Mouse (Mus musculus) ovary, postnatal 14 days (tissue): ENCODE measurements at regions not wholly inside any gene's neighbourhood (a gene's known extent, or its start where the extent isn't known, plus 50 kb on each side); places are given as distances from the start of the nearest gene placed in this dataset.
A peak's percentile ranks its signal among the peaks of the same experiment; 100 is the strongest.

ENCODE experiments used
- DNase-seq: peaks from one replicate; pipeline ENCODE4 v3.0.0; 2022; ENCODE audit warnings: low spot score

DNA sequence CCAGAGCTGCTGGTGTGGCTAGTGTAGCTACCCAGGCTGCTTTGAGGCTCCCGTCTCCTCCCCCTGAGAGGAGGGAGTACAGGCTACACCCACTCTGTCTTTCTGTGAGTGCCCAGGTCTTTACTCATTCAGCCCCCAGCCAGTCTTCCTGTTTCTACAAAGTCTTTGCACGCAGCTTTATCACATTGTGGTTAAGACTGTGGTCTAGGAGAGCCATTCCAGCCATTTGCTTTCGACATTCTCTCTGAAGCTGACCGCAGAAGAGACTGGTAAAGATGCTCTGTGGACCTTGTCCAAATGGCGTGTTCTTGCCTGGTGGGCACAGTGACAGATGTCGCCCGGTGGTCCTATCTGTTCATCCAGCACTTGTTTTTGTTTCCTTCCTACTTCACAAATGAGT is 62.0 kb downstream of the Tpra1 start:
- no peak for DNase-seq

DNA sequence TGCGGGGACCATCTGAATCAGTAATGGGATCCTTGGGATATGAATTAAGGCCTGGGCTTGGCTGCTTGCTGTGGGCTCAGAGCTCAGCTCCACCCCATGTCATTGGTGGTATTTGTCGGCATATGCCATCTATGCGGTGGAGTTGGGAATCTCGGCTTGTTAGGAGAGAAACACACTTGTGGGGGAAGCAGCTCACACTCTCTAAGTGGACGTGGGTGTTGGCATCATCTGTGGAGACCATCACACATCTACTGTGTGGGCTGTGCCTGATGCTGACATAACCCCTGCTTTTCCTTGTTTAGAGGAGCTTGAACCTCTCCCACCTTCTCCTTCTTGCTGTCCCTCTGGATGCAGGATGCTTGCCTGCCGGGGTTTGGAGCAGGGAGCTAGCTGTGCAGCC is 62.9 kb downstream of the Tpra1 start:
- no peak for DNase-seq

DNA sequence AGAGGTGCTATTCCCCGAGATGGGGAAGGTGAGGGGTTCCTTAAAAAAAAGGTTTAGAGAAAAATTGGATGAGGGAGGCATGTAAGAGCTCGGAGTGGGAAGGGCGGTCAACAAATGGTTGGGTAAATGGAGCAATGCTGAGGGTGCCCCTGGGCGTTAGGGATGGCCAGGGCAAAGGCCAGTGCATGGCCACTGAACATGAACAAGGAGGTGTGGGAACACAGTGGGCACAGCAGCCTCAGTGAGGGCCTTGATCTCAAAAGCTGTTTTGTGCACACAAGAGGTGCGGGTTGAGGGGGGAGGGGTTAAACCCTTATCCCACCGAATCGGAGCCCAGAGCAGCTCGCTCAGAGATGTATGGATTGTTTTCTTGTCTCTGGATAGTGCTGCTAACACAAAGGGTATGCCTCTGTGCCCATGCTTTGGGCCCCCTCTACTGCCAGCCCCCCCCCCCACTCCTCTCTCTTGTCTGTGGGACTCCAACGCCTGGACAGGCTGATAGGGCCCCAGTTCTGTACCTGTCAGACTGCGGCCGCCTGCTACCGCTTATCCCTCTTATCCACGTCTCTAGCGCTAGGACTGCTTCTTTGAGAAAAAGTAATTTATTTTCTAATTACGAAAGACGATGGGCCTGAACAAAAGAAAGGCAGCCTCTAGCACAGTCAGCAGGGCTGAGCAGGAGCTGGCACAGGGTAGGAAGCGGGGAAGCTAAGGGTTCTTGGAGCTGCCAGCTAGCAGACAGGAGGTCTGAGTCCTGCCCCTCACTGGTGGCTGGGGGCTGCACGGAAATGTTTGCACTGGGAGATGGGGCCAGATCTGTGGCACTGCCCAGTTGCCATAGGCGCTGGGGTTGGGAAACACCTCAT is 63.5 kb downstream of the Tpra1 start:
- DNase-seq = no peak

DNA sequence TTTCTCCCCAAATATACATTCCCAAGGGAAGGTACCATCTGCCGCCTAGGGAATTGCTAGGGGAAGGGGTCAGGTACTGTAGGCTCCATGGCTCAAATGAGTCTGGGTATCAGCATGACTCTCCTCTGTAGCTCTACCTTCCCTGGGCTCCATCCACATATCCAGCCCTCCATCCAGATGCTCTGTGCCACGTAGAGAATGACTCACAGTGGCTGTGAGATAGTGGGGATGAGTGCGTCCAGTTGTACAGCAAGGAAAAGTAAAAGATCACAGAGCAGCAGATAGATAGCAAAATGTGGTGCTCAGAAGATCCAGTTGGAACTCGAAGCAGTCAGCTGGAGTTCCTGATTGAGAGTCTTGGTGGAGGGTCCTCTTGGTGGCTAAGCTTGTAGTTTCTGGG is 64.5 kb downstream of the Tpra1 start:
- DNase-seq = no peak

DNA sequence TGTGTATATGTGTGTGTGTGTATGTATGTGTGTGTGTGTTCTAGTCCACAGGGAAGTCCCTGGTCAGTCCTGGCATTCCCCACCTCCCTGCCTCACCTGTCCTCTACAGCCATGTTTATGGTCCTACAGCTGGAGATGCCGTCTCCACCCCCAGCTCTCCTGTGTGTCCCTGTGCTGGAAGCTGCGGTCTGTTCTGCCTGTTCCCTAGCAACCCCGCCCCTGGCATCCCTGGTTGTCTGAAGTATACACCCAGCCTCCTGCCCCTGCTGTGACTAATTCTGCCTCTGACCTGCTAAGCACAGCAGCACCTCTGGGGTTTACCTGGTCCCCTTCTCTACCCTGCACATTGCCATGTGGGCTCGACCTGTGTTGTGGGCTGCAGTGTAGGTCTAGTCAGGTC is 66.8 kb downstream of the Tpra1 start:
- no peak for DNase-seq

DNA sequence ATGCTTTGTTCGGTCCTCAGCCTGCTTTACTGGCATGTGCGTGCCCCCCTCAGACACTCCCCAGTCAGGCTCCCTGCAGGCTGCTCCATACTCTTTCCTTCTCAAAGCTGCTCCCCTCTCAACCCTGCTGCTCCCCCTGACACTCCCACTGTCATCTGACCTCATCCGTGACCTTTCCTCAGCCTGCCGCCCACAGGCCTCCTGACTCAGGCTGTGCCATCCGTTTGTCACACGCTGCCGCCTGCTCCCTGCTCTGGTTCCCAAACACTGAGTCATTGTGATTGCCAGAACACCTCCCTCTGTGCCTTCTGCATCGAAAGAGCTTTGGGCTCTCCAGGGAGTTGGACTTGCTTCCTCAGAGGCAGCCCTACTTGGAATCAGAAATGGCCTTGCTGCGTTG is 69.7 kb downstream of the Tpra1 start:
- DNase-seq = no peak

DNA sequence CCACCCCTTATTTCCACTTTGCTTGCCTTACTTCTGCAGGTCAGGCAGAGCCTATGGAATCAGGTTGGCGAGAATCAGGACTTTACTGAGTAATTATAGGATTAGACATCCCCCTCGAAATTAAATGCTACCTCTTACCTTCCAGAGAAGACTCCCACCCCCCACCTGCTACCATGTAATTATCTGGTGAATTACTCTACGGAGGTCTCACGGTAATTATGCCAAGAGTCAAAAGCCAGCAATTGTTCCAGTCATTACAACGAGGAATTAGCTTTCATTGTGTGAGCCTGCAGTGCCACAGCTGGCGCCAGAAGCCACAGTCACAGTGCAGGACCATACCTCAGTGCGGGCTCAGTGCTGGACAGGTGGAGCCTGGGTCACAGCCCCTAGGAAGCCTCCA is 72.4 kb downstream of the Tpra1 start:
- DNase-seq = no peak

DNA sequence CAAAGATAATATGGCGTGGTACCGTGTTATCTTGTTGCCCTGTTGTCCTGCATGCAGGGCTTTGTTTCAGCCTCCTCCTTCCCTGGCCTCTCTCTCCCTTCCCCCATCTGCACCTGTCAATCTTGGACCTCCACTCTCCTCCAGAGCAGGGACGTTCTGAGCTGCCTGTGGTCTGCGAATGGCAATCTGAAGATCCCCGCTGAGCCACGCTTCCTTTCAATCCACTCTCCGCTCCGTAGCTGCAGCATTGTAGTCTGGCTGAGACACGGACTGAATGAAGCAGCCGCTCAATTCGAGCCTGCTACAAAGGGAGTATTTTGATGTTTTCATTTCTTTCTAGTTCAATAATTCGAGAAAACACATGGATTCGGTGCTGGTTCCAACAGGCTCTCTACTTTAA is 74.5 kb downstream of the Tpra1 start:
- no peak for DNase-seq

DNA sequence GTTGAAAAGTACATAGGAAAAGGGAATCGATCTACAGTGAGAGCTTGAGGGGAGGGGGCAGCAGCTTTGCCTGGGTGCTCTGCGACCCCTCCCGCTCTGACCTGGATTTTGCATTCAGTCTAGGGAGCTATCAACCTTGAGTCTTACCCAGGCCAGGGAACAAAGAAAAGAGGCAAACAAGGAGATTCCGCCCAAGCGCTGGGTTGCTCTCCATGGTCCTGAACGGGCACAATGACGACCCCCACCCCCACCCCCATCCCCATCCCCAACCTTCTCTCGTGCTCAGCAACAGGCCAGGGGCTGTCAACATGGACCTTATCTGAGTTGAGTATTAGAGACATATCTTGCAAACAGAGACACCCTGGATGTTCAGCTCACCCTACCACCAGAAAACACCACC is 74.9 kb downstream of the Tpra1 start:
- no peak for DNase-seq

DNA sequence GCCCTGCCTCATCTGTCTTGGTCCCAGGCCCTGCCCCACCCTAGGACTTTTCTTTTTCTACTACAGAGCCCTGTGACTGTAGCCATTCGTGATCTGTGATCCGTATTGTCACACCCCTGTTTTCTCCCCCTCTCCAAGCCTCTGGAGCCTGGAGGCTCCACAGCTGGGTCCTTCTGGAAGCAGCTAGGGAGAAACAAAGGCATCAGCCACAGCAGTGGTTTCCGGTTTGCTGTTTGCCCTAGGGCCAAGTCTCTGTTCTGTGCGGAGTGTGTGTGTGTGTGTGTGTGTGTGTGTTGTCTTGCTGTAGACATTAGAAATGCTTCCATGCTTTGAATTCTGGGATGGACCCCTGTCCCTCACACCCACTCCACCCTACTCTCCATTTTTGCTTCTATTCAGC is 76.9 kb downstream of the Tpra1 start:
- DNase-seq = no peak

DNA sequence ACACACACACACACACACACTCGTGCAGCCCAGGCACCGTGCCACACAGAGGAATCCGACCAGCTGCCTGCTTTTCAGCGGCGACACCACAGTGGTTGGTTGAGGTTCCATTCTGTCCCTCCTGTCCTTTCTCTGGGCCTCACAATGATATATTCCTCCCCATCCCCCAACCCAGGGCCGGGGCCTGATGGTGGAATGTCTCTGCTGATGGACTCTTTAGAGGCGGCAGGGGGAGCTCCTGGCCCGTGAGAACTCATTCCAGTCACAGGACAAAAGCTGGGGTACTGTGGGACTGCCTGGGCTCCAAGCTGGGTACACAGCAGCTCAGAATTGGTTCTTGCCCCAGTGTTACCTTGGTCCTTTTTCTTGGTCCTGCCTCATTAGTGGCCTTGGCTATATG is 78.1 kb downstream of the Tpra1 start:
- DNase-seq = peak; percentile 33

DNA sequence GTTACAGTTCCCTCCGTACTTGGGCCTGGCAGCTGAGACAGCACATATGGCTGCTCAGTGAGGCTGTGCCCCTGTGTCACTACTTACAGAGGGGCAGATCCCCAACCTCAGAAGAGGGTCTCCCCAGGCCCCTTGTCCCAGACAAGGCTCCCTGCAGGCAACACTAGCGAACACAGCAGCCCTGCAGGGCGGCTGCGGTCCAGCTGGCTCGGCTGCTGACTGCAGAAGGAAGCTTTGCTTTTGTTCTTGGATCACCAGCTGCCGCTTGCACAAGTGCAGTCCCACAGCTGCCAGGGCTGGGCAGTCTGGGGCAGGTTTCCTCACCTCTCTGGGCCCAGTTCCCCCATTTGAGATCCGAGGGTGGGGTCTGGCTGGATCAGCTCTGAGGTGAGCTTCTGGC is 79.5 kb downstream of the Tpra1 start:
- DNase-seq = no peak

DNA sequence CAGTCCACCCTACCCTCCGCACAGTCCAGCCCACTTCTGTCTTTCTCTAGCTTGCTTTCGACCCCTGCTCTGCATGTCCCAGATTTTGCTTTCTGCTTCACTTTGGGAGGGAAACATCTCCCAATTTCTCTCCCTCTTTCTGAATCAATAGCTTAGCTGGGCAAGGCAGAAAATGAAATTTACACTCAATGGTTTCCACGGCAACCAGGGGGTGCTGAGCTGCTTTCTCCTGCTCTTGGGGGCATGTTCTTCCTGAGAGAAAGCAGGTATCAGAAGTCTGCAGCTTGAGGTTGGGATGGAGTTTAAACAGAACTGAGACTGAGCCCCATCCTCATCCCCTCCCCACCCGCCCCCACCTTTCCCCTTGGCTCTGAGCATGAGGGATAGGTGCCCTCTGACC is 82.1 kb downstream of the Tpra1 start:
- DNase-seq = no peak

DNA sequence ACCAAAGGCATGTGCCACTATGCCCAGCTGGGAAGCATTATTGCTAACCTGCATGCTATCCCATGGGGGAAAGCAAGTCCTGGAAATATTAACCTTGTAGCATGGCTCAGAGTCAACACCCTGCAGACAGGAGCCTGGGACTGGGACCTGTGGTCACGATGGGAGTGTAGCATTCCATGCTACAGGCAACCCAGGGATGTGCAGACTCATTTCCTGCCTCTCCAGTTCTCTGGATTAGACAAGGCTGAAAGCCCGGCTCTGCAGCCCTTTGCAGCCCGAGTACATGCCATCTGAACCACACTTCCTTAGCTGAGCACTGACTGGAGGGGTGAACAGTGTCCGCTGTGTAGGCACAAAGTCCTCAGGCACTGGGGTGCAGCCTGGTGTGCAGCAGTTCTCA is 82.8 kb downstream of the Tpra1 start:
- no peak for DNase-seq

DNA sequence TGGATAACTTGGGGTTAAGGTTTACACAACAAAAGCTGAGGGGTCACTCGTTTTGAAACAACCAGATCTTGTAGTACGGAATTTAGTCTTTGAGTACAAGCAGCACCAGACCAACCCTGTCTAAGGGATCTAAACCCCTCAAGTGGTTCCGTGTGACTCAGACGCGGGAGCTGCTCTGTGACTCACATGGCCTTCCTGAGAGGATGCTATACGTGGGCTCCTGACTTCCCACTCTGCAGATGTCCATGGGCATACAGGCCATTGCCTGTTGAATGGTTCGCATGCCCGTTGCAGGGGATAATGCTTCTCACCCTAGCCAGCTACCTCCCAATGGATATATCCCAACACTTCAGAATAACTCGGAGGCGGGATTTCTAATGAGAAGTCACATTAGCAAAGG is 86.5 kb downstream of the Tpra1 start:
- DNase-seq = no peak

DNA sequence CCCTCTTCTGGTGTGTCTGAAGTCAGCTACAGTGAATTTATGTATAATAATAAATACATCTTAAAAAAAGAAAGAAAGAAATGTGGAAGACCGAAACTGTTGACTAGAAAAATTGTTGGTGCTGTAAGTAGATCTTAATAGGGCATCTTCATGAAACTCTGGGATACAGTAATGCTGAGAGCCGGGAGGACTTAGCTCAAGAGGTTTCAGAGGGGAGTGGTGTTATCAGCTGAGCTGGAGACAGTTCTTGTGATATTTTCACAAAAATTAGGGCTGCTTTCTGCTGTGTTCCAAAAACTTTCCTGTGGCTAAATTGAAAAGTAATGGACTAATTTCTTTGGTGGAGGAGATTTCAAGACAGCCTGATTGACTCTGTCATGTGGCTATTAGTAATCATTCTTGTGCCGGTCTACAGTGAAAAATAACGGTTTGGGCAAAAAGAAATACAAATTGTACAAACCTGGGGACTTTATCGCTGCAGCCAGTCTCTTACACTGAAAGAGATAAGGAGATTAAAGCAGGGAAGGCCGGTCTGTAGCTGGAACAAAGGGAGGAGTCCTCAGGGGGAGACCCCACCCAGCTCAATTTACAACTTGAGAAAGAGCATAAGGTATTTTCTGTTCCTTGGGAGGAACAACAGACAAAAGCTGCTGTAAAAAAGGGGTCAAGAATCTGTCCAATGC is 87.7 kb downstream of the Tpra1 start:
- no peak for DNase-seq

DNA sequence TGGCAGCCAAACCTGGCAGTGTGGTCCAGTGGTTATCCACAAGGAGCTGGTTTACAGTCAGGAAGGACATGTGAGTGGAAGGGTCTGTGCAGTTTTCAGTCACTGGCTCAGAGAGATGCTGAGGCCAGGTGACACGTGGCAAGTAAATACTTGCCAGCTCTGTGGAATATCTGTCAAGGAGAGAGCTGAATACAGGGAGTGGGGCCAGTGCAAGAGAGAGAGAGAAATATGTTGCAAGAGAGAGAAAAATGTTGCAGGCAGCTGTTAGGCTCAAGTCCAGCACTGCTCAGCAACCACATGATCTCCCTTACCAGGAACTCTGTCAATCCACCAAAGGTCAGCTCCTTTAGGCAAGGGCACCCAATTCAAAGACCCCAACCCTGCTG is 88.2 kb downstream of the Tpra1 start:
- no peak for DNase-seq

DNA sequence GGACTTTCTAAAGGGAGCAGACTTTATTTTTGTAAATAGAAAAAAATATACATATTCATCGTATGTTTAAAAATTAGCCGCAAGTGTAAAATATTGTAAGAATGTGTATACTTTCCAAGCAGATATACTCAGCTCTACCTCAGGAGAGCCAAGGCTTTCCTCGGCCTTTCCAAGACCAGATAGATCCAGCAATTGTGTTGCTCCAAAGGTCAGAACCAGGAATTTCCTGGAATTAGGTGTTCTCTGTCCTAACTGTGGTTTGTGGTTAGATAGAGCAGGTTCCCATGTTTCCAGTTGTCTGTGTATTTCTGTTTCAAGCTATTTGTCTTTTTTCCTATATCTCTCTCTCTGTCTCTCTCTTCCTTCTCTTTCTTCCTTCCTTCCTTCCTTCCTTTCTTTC is 93.0 kb downstream of the Tpra1 start:
- DNase-seq = no peak

DNA sequence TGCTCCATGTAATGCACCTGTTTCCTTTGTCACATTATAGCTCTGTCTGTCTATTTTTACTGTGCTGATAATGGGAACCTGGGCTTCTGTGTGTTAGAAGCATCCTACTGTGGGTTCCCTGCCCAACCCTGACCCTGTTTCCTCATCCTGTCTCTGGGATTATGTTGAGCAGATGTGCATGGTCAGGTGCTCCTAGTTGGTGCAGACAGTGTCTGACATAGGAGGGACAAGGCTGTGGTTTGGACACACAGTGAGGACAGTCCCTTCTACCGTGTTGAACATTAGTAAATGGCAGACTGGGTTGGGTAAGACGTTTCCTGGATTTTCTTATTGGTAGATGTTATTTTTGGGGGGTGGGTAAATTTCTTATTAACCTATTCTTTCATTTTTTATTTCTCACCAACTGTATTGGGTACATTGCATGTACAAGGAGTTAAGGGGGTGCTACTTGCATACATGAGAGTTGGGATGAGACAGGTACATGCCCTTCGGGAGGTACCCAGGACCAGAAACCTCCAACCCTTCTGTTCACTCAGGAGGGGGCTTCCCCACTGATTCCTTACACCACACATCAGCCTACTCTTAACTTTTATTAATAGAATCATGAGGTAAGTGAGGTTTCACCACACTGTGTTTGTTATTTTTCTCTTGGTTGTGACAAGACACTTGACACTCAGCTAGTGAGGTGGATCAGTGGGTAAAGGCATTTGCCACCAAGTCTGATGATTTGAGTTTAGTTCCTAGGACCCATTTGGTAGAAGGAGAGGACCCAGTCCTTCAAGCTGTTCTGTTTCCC is 97.1 kb downstream of the Tpra1 start:
- no peak for DNase-seq

DNA sequence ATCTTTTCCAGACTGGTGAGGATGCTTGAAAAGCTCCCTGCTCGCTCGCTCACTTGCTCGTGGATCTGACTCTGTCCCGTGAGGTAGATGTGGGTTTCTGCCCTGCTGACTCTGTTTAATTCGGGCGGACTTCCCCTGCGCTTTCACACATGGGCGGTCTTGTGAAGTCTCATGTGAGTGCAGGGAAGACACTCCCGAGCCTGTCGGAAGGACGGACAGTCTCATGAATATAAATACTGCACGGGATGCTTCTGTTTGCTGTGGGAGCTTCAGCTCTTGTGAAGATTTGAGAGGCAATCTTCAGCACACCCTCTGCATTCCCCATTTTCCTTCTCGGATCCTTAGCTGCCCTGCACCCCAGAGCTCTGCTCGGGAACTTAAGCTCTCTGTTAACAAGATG is 98.3 kb downstream of the Tpra1 start:
- no peak for DNase-seq

DNA sequence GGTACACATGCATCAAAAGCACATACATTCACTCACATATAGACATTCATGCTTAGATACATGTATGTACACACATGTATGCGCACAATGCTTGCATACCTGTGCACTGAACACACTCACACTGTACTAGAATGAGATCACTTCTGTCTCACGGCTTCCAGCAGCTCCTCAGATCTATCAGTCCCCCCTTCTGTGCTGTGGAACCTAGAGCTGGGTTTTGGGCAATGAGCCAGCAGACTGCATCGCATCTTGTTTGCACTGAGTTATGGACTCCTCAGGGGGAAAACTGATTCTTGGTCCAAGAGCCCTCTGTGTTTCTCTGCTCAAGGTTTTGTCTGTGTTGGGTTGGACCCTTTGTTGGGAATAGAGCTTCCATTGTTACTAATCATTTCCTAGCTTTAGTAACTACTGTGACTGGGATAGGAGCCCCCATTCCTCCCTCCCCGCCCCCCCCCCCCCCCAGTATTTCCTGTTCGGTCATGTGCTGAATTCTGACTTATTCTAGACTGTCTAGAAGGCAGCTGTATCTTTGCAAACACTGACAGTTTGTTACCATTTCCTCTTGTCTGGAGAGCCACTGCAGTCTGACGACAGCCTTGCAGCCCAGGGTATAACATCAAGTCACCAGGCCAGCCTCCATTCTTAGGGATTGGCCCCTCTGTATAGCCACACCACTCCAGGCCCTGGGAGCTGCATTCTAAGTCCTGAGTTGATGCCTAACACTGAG is 101.3 kb downstream of the Tpra1 start:
- no peak for DNase-seq

DNA sequence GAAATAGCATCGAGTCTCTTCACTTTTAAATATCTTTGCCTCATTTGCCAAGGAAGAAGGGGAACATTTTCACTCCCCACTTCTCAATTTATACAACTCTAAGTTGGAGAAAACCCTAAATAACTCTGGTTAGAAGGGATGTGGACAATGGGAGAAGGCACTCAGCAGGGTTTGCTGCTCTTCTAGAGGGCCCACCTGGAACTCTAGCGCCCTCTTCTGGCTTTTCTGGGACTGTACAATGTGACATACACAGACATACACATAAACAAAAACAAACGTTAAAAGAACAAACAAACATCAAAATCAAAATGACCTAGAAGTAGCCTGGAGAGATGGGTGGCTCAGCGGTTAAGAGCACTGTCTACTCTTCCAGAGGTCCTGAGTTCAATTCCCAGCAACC is 103.0 kb downstream of the Tpra1 start:
- no peak for DNase-seq
